Mouse (Mus musculus) left cerebral cortex, postnatal 36 days (tissue): ENCODE results near the gene Ankrd45. TPM values are rescaled to one million over a fixed set of nuclear protein-coding genes. Genes with fewer than 3 reads are reported as not detected.
"Not testable (repeated sequence)": the region's sequence is repeated elsewhere in the genome, so short reads cannot be mapped to it uniquely, and the experiment has no call there.

ENCODE experiments used
- DNase-seq, 2 experiments: peaks; one replicate each; pipeline ENCODE4 v3.0.0; 2021 to 2022; ENCODE audit warnings: low spot score in 2 of 2, mixed read lengths in 1 of 2
- intact Hi-C: fragments of 180-260 bp; cut with DNase I; formaldehyde crosslinking; loops from one replicate; pipeline ENCODE4 v1.15.1; 2025
- total RNA-seq, 2 experiments: library from RNA; stranded (reverse); gene quantifications; 2 replicates each; pipeline ENCODE4 v1.2.3; 2021

The Ankrd45 gene
- total RNA-seq, 2 experiments from 2014 or later = 57.8 to 59.7 TPM

- intact Hi-C loops = no loop called here
- DNase-seq = peak in 1 of 2 experiments; percentile 13
Observed at GRCm38 (mm10) chr1:161180674-161181073, 38.2 kb downstream of the Ankrd45 start.

GRCm38 (mm10) chr1:161182386-161182785 is 39.9 kb downstream of the Ankrd45 start:
- intact Hi-C loops = no loop called here

GRCm38 (mm10) chr1:161183677-161184076 is 41.2 kb downstream of the Ankrd45 start:
- DNase-seq = no peak
- intact Hi-C loops = no loop called here

More at GRCm38 (mm10) chr1:161182386-161182785, 39.9 kb downstream of the Ankrd45 start:
- DNase-seq = no peak

- no peak for DNase-seq
- intact Hi-C loops = no loop called here
Observed at GRCm38 (mm10) chr1:161185431-161185830, 42.9 kb downstream of the Ankrd45 start.

- intact Hi-C loops = loop anchor here (10.0 kb wide), 2 partner anchors 116 to 216 kb away; partner anchors contain the start of genes Cenpl, Dars2 and Serpinc1
- no peak for DNase-seq
Observed at GRCm38 (mm10) chr1:161190253-161190910, 47.9 kb downstream of the Ankrd45 start.

- peak; percentile 52 to 55 for DNase-seq
- intact Hi-C loops = loop anchor here (5.0 to 10.0 kb wide), 3 partner anchors 92 to 221 kb away; partner anchors contain the start of genes Cenpl, Dars2 and Serpinc1
Observed at GRCm38 (mm10) chr1:161195541-161196351, 53.3 kb downstream of the Ankrd45 start.

GRCm38 (mm10) chr1:161196364-161196763 is 53.9 kb downstream of the Ankrd45 start:
- DNase-seq = not testable (repeated sequence)
- intact Hi-C loops = loop anchor here (5.0 to 10.0 kb wide), 3 partner anchors 91 to 222 kb away; partner anchors contain the start of genes Cenpl, Dars2 and Serpinc1

GRCm38 (mm10) chr1:161199856-161200255 is 57.4 kb downstream of the Ankrd45 start:
- no peak for DNase-seq
- intact Hi-C loops = loop anchor here (5.0 to 10.0 kb wide), 3 partner anchors 87 to 225 kb away; partner anchors contain the start of genes Cenpl, Dars2 and Serpinc1

GRCm38 (mm10) chr1:161214465-161214864 is 72.0 kb downstream of the Ankrd45 start:
- no peak for DNase-seq
- intact Hi-C loops = loop anchor here (10.0 kb wide), 1 partner anchor 520 kb away; no protein-coding TSS in a partner anchor

- DNase-seq = no peak
Observed at GRCm38 (mm10) chr1:161219816-161220215, 77.3 kb downstream of the Ankrd45 start.

More at GRCm38 (mm10) chr1:161219816-161220215, 77.3 kb downstream of the Ankrd45 start:
- intact Hi-C loops = loop anchor here (10.0 kb wide), 1 partner anchor 515 kb away; no protein-coding TSS in a partner anchor

Other genes starting within 250 kb of the Ankrd45 start
- gene Rc3h1, start 236.3 kb upstream of the Ankrd45 start, total RNA-seq = 10 to 100 TPM; 41.0 to 42.9 TPM
- gene Serpinc1, start 164.1 kb upstream of the Ankrd45 start, total RNA-seq = under 1 TPM; 0.12 to 0.50 TPM
- 10 to 100 TPM; 17.9 to 19.4 TPM for gene Zbtb37, start 107.8 kb upstream of the Ankrd45 start, total RNA-seq
- gene Dars2, start 72.0 kb upstream of the Ankrd45 start, total RNA-seq = 10 to 100 TPM; 23.3 to 27.6 TPM
- gene Cenpl, start 72.0 kb upstream of the Ankrd45 start, total RNA-seq = 1 to 10 TPM; 1.1 to 1.8 TPM
- gene Klhl20, start 11.2 kb upstream of the Ankrd45 start, total RNA-seq = 10 to 100 TPM; 15.1 to 19.4 TPM
- not detected for gene Tex50, start 16.6 kb downstream of the Ankrd45 start, total RNA-seq
- gene Prdx6, start 108.5 kb downstream of the Ankrd45 start, total RNA-seq = 100 to 1,000 TPM; 310 to 351 TPM